Mouse (Mus musculus): ENCODE results near the gene Wdfy3.
"Not testable (repeated sequence)": the region's sequence is repeated elsewhere in the genome, so short reads cannot be mapped to it uniquely, and the experiment has no call there.

Wdfy3 gene

GRCm38 (mm10) chr5:102069767-102070413 is at the start of gene Wdfy3:
Gene Wdfy3, minus strand, starts transcription at chr5:102069921.
- DNase-seq: peak; percentile 88

GRCm38 (mm10) chr5:102113009-102113408 is 43.3 kb upstream of the Wdfy3 start:
- no peak for DNase-seq

DNA sequence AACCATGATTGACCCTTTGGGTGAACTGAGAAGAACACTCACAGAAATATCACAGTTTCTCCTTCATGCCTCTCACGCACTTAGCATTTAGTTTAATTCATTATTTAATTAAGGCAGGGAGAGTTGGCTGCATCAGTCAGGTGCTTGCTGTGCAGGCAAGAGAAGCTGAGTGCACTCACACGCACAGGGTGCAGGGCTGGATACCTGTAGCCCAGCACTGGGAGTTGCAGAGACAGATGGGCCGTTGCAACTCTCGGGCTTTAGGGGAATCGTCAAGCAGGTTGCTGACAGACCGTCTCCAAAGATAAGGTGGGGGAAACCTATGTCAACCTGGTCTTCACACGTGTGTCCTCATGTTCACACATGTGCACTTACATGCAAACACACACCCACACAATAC is 42.3 kb upstream of the Wdfy3 start:
- peak; percentile 4 for DNase-seq

DNA sequence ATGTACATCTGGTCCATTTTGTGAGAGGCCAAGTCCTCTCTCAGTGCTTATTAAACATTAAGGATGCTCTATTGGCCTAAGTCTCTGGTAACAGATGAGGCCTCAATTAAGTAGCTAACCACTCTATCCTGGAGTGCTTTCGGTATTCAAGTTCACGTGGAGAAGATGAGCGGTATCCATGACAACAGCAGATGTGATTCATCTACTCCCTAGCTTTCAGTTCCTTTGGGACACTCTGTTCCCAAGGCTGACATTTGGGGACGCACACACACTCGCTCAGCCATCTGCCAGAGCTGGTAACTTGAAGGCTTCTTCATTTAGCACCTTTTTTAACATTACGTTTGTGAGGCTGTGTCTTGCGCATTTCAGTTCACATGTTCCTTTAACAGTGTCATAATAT is 40.3 kb upstream of the Wdfy3 start:
- DNase-seq: peak; percentile 35

DNA sequence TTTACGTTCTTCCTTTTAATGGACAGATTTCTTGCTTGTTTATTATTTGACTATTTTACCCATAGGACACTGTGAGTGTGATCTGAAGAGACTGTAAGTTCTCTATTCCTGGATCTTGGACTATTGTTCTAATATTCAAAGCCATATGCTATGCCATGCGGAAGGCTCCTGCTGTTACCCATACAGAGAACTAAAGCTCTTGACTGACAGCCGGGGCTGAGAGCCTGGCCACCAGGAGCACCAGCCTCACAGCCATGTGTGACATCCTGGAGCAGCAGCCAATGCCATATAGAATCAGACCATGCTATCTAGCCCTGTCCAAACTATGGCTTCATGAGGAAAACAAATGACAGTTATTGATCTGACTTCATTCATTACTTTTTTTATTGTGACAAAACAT is 36.2 kb upstream of the Wdfy3 start:
- peak; percentile 51 for DNase-seq

GRCm38 (mm10) chr5:102101815-102102214 is 32.1 kb upstream of the Wdfy3 start:
- DNase-seq: not testable (repeated sequence)

DNA sequence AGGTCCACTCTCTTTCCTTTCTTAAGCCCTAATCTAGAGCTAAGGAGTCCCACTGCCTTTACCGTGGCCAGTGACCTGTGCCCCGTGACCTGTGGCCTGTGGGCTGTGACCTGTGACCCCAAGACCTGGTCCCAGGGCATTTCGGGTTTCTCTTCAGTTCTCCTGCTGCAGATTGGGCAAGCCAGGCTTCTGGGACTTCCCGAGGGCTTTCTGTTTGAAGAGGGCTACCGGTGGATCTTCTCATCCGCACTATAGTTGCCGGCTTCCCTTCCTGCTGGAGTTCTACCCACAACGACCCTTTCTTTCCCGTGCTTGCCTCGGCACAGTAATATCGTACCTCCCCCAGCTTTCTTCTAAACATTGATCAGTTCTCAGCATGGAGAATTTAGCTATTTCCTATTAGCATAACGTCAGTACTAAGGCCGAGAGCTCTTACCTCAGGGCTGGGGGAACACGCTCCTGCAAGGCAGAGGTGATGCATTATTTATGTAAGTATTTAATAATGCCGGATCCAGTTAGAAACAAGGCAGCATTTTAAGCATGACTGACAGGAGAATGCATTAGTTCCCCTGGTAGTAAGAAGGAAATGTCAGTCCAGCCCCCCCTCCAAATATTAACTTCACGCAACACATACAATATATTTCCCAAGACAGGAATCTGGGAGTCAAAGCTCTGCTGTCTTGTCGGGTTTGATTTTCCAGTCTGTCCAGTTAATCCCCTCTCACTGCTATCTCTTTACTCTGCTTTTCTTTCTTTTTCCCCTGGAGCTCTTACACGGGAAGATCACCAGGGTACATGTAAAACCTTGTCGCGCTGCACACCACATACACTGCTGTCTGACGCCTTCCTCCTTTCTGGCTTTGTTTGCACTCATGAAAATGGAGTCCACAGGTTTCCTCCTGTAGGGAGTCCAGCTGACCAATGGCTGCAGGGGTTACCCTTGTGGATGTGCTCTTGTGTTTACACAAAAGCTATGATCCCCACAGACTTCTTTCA is 30.8 kb upstream of the Wdfy3 start:
- DNase-seq: no peak

DNA sequence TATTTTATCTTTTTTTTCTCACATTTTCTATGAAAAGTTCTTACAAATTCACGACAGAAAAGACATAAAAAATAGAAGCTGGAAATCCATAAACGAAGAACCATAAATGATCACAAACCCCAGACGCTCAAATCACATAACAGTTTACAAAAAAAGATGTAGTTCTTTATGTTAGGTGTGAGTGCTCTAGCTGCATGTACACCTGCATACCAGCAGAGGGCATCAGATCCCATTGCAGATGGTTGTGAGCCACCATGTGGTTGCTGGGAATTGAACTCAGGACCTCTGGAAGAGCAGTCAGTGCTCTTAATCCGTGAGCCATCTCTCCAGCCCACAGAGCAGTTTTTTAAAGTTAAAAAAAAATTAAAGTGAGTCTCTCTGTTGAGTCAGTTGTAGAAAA is 25.9 kb upstream of the Wdfy3 start:
- DNase-seq: no peak

DNA sequence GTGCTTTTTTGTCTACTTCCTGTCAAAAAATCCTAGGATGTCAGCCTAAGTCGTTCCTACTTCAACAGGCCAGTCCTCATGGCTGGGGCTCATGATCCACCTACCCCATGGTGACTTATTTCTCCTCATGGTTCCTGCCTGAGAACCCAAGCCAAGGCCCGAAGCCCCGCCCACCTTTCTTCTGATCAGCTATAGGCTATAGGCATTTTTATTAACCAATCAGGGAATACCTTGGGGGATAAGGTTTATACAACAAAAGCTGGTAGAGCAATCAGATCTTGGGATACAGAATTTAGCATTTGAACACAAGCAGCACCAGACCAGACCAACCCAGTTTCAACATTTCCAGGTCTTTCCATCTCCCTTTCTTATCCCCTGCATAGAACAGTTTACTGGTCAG is 21.0 kb upstream of the Wdfy3 start:
- no peak for DNase-seq

DNA sequence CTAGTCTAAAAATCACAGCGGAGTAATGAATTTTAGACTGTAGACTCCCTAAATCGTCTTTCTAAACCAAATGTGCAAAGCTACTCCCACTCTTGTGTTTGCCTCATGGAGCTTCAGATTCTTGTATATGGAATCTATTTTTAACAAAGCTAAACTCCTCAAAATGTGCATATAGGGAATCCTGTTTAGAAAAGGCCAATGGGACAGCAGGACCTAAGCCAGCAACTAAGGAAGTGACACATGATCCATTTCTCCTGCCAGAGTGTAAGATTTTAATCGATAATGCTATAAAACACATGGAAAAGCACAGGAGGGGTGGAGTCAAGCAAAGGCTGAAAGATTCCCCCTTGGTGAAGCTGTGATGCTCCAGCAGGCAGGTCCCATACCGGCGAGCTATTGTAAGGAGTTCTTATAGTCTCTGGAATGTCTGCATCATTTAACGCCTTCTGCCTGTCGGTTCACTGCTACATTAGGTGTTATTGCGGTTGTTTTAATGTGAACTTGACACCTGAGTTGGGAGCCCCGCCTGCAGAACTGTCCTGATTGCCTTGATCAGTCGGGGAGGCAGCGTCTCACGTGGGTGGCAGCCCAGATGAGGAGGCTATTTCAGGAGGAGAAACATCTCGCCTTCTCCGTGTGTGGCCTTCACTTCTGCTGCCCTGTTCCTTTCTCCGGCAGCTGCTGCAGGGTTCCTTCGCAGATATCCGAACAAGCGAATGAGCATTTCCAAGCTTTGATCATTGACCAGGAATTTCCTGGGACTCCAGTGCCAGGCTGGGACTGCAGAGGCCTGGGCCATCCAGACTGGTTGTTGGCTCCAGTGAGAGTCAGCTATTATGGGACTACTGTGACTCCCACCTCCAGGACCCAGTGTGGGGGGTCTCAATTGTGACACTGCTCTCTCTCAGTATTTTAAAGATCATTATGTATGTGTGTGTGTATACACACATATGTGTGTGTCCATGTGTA is 15.3 kb upstream of the Wdfy3 start:
- DNase-seq: no peak

GRCm38 (mm10) chr5:102074086-102074485 is 4.4 kb upstream of the Wdfy3 start:
- peak; percentile 92 for DNase-seq

- DNase-seq: no peak
Measured at GRCm38 (mm10) chr5:102072057-102072456, 2.3 kb upstream of the Wdfy3 start.

DNA sequence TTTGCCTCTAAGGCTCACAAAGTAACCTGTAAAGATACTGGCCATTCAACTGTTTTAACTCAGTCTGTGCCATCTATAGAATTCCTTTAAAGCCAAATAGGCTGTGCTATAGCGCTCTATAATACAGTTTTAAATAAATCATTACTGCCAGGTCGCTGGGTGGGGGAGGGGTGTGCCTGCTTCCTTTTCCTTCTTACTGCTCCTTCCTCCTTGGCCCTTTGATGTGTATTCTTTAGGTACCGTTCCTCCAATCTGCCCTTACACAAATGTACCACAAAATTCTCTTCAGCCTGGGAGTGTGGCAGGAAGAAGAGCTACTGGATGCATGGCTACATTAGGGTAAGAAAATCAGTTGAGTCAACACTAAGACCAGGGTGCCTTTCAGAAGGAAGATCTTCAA is 1.5 kb upstream of the Wdfy3 start:
- DNase-seq: no peak

DNA sequence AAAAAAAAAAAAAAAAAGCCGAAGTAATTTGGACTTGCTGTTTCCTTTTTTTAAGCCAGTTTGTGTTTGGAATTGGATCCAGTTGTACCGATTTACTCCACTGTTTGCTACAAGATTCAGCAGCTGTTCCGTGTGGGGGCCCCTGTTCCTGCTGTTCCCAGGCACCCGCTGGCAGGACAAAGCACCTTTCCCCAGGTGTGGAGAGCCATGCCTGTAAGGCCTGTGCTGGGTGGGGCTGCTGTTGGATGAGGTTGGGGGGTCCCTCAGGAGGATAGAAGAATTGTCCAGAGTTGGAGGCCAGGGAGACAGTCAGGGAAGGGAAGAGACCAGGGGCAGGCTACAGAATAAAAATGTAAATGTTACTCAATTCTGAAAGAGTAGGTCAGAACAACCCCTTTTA is 1.1 kb upstream of the Wdfy3 start:
- DNase-seq: no peak

DNA sequence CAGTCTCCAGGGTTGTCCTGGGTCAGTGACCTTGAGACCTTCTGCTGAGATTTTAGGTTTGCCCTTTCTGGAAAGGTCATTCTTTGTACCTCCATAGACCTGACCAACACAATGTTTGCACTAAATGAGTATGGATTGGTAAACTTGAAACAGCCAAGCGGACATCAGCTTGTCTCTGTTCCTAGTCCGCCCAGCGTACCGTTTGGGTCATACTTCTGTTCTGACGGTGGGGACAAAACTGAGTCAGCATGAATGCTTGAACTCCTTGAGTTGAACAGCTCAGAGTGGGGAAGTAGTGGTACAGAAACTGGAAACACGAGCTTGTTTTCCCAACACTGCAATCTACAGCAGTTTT is 670 bp upstream of the Wdfy3 start:
- no peak for DNase-seq

DNA sequence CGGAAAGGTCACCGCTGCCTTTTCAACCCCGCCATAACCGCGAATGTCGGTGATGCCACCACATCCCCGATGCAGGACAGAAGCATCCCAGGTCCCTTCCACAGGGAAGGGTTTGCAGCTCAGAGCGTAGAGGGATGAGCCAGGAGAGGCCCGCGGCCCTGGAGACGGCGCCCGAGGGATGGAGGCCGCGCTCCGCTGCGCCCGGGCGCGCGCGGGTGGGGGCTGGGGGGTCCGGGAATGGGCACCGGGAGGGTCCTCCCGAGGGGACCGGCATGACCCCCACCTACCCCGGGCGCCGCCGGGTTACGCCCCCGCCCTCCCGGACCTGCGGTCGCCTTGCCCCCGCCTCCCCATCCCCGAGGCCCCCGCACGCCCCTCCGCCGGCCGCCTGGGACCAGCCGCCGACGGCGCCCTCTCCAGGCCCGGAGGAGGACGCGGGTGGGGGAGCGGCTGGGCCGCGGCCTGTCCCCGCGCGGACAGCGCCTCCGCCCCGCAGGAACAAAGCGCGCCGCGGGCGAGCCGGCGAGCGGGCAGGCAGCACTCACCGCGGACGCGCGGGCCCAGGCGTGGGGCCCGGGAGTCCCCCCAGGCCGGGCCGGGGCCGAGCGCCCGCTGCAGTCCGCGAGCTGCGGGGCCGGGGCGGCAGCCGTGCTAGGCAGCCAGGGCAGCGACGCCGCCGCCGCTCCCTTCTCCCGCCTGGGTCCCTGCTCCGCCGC is 512 bp downstream of the Wdfy3 start:
- DNase-seq: no peak

GRCm38 (mm10) chr5:102066458-102066857 is 3.3 kb downstream of the Wdfy3 start:
- no peak for DNase-seq

GRCm38 (mm10) chr5:102063013-102063752 is 6.5 kb downstream of the Wdfy3 start:
- DNase-seq: no peak

GRCm38 (mm10) chr5:102061816-102062215 is 7.9 kb downstream of the Wdfy3 start:
- DNase-seq: no peak

DNA sequence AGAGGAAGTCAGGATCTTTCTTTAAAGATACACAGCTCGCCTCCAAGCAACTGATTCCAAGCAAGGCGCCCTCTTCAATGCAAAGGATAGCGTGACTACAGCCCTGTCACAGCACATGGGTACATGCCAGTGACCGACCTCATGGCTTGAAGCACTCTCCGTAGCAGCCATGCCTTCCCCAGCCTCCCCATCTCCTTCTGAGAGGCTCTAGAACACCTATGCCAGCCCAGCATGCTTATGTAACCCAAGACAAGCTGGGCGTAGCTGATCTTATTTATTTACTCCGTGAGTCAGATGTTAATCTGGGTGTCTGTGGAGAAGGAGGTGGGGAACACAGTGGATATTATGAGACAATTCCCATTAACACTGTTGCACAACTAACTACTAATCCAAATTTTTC is 13.8 kb downstream of the Wdfy3 start:
- DNase-seq: peak; percentile 70

GRCm38 (mm10) chr5:102055130-102055641 is 14.5 kb downstream of the Wdfy3 start:
- DNase-seq: peak; percentile 76

All from cerebellum, adult 9-10 months (tissue).